Mouse (Mus musculus): ENCODE results near the gene Ahdc1. TPM values are rescaled to one million over a fixed set of nuclear protein-coding genes. Genes with fewer than 3 reads are reported as not detected.

Ahdc1 gene
- polyA plus RNA-seq, 1 experiment from 2014 or later: 2.4 TPM

GRCm38 (mm10) chr4:133090720-133091458, 79.8 kb downstream of the Ahdc1 start:
- WGBS: 47% methylated on average over 18 of the region's 18 CpGs

DNA sequence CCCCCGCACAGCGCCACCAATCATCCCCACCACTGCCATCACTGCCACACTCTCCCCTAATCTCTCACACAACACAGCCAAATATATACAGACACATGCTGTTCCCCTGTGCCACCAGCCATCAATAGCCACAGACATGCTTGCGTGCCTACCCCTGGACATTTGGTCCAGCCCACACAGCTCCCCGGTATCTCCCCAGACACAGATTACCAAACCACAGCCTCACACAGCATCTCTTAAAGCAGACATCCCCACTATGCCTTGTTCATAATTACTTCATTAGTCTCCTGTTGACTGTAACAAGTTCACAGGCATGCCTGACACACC, 80.4 kb downstream of the Ahdc1 start:
- H3K9ac ChIP-seq (ENCODE audit: low read depth, low read length): no peak overlapping the region

More at GRCm38 (mm10) chr4:133090720-133091458, 79.8 kb downstream of the Ahdc1 start:
- Histone ChIP-seq H3K27me3 (replicated peaks; ENCODE audit: control insufficient read depth, insufficient read depth, low read length) (no peaks in the 10 kb centered on the region), H3K4me2 (replicated peaks; ENCODE audit: low read depth) (0 out of 2 replicates have a peak overlapping the region, but pooled peaks have one; percentile 32), H3K9ac (ENCODE audit: low read depth, low read length) (peak overlapping the region; percentile 5; the same call in 1 of the 2 replicates), H3K36me3 (ENCODE audit: control insufficient read depth, insufficient read depth) (no peaks in the 10 kb centered on the region), H3K27ac (ENCODE audit: low read depth, low read length) (peak overlapping the region; percentile 66), H3K9me3 (ENCODE audit: control insufficient read depth) (no peaks in the 10 kb centered on the region), H3K4me3 (ENCODE audit: low read depth, low read length) (no peak overlapping the region), H3K4me1 (replicated peaks; ENCODE audit: control insufficient read depth, insufficient read depth, low read length) (peaks cover 25% of the 10 kb centered on the region)
- no peak for ATAC-seq
- TF ChIP-seq CTCF (IDR thresholded peaks at IDR 0.05; ENCODE audit: low read depth): 0 out of 2 replicates have a peak, but pooled peaks have one; percentile 4

GRCm38 (mm10) chr4:133092453-133092901, 81.4 kb downstream of the Ahdc1 start:
- WGBS: 20% methylated on average over 18 of the region's 18 CpGs

More for the DNA sequence above, 80.4 kb downstream of the Ahdc1 start:
- no peak overlapping the region for H3K4me3 ChIP-seq (ENCODE audit: low read depth, low read length)
- H3K27ac ChIP-seq (ENCODE audit: low read depth, low read length): peak overlapping the region; percentile 66; the same call in 1 of the 2 replicates
- H3K36me3 ChIP-seq (ENCODE audit: control insufficient read depth, insufficient read depth): no peaks in the 10 kb centered on the region
- peaks cover 24% of the 10 kb centered on the region for H3K4me1 ChIP-seq (replicated peaks; ENCODE audit: control insufficient read depth, insufficient read depth, low read length)
- 76% methylated on average over 4 of the region's 4 CpGs for WGBS
- H3K27me3 ChIP-seq (replicated peaks; ENCODE audit: control insufficient read depth, insufficient read depth, low read length): no peaks in the 10 kb centered on the region
- no peak for TF ChIP-seq CTCF (IDR thresholded peaks at IDR 0.05; ENCODE audit: low read depth)
- ATAC-seq: no peak
- H3K4me2 ChIP-seq (replicated peaks; ENCODE audit: low read depth): no peak overlapping the region
- no peaks in the 10 kb centered on the region for H3K9me3 ChIP-seq (ENCODE audit: control insufficient read depth)

GRCm38 (mm10) chr4:133093056-133093455, 82.0 kb downstream of the Ahdc1 start:
- 46% methylated on average over 6 of the region's 6 CpGs for WGBS
- Histone ChIP-seq H3K4me2 (replicated peaks; ENCODE audit: low read depth) (no peak overlapping the region), H3K4me3 (ENCODE audit: low read depth, low read length) (no peak overlapping the region), H3K9ac (ENCODE audit: low read depth, low read length) (no peak overlapping the region), H3K27ac (ENCODE audit: low read depth, low read length) (peak overlapping the region; percentile 77), H3K36me3 (ENCODE audit: control insufficient read depth, insufficient read depth) (no peaks in the 10 kb centered on the region), H3K4me1 (replicated peaks; ENCODE audit: control insufficient read depth, insufficient read depth, low read length) (peaks cover 24% of the 10 kb centered on the region; the same call in 1 of the 2 replicates), H3K27me3 (replicated peaks; ENCODE audit: control insufficient read depth, insufficient read depth, low read length) (no peaks in the 10 kb centered on the region), H3K9me3 (ENCODE audit: control insufficient read depth) (no peaks in the 10 kb centered on the region)
- TF ChIP-seq CTCF (IDR thresholded peaks at IDR 0.05; ENCODE audit: low read depth): no peak
- 0 out of 2 replicates have a peak, but pooled peaks have one; percentile 4 for ATAC-seq

More at GRCm38 (mm10) chr4:133092453-133092901, 81.4 kb downstream of the Ahdc1 start:
- Histone ChIP-seq H3K4me2 (replicated peaks; ENCODE audit: low read depth) (peak overlapping the region; percentile 49), H3K4me3 (ENCODE audit: low read depth, low read length) (no peak overlapping the region), H3K9ac (ENCODE audit: low read depth, low read length) (no peak overlapping the region; the same call in 1 of the 2 replicates), H3K36me3 (ENCODE audit: control insufficient read depth, insufficient read depth) (no peaks in the 10 kb centered on the region), H3K9me3 (ENCODE audit: control insufficient read depth) (no peaks in the 10 kb centered on the region), H3K27ac (ENCODE audit: low read depth, low read length) (peak overlapping the region; percentile 77), H3K4me1 (replicated peaks; ENCODE audit: control insufficient read depth, insufficient read depth, low read length) (peaks cover 24% of the 10 kb centered on the region), H3K27me3 (replicated peaks; ENCODE audit: control insufficient read depth, insufficient read depth, low read length) (no peaks in the 10 kb centered on the region)
- ATAC-seq: no peak
- peak; percentile 28; the same call in 1 of the 2 replicates for TF ChIP-seq CTCF (IDR thresholded peaks at IDR 0.05; ENCODE audit: low read depth)

- H3K9ac ChIP-seq (ENCODE audit: low read depth, low read length): no peak overlapping the region
- WGBS: 17% methylated on average over 6 of the region's 6 CpGs
Observed at GRCm38 (mm10) chr4:133093481-133094033, 82.5 kb downstream of the Ahdc1 start.

DNA sequence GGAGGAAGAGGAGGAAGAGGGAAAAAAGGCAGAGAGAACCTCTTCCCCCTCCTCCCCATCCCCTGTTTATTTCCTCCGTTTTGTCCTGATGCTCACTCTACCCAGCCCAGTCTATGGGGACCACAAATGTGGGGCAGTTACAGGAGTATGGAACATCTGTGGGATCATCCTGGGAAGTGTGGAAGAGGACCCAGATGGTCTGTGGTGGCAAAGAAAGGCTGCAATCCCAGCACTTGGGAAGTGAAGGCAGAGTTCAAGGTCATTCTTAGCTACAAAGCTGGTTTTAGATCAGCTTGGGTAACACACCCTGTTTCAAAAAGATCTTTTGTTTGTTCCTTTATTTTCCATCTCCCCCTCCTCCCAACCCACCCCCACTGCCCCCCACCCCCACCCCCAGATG, 83.2 kb downstream of the Ahdc1 start:
- no peaks in the 10 kb centered on the region for H3K9me3 ChIP-seq (ENCODE audit: control insufficient read depth)
- peaks cover 24% of the 10 kb centered on the region; the same call in 1 of the 2 replicates for H3K4me1 ChIP-seq (replicated peaks; ENCODE audit: control insufficient read depth, insufficient read depth, low read length)
- no peak for ATAC-seq
- H3K36me3 ChIP-seq (ENCODE audit: control insufficient read depth, insufficient read depth): no peaks in the 10 kb centered on the region
- no peak overlapping the region for H3K9ac ChIP-seq (ENCODE audit: low read depth, low read length)
- H3K27me3 ChIP-seq (replicated peaks; ENCODE audit: control insufficient read depth, insufficient read depth, low read length): no peaks in the 10 kb centered on the region
- no peak overlapping the region for H3K4me3 ChIP-seq (ENCODE audit: low read depth, low read length)
- H3K27ac ChIP-seq (ENCODE audit: low read depth, low read length): peak overlapping the region; percentile 77
- WGBS: 30% methylated on average over 1 of the region's 1 CpGs
- no peak for TF ChIP-seq CTCF (IDR thresholded peaks at IDR 0.05; ENCODE audit: low read depth)
- peak overlapping the region; percentile 37; the same call in 1 of the 2 replicates for H3K4me2 ChIP-seq (replicated peaks; ENCODE audit: low read depth)

More at GRCm38 (mm10) chr4:133093481-133094033, 82.5 kb downstream of the Ahdc1 start:
- no peaks in the 10 kb centered on the region for H3K36me3 ChIP-seq (ENCODE audit: control insufficient read depth, insufficient read depth)
- no peak overlapping the region for H3K4me3 ChIP-seq (ENCODE audit: low read depth, low read length)
- no peaks in the 10 kb centered on the region for H3K9me3 ChIP-seq (ENCODE audit: control insufficient read depth)
- peak overlapping the region; percentile 77 for H3K27ac ChIP-seq (ENCODE audit: low read depth, low read length)
- peak; percentile 81 for ATAC-seq
- H3K4me2 ChIP-seq (replicated peaks; ENCODE audit: low read depth): peak overlapping the region; percentile 37
- peaks cover 24% of the 10 kb centered on the region; the same call in 1 of the 2 replicates for H3K4me1 ChIP-seq (replicated peaks; ENCODE audit: control insufficient read depth, insufficient read depth, low read length)
- TF ChIP-seq CTCF (IDR thresholded peaks at IDR 0.05; ENCODE audit: low read depth): no peak
- no peaks in the 10 kb centered on the region for H3K27me3 ChIP-seq (replicated peaks; ENCODE audit: control insufficient read depth, insufficient read depth, low read length)

Data from intestine, postnatal 0 days (tissue).